Mouse (Mus musculus): ENCODE measurements around the gene Clcn1. TPM values are rescaled to one million over a fixed set of nuclear protein-coding genes. Genes with fewer than 3 reads are reported as not detected.

Clcn1 gene
- polyA plus RNA-seq, 1 experiment, result 0.36 TPM

DNA sequence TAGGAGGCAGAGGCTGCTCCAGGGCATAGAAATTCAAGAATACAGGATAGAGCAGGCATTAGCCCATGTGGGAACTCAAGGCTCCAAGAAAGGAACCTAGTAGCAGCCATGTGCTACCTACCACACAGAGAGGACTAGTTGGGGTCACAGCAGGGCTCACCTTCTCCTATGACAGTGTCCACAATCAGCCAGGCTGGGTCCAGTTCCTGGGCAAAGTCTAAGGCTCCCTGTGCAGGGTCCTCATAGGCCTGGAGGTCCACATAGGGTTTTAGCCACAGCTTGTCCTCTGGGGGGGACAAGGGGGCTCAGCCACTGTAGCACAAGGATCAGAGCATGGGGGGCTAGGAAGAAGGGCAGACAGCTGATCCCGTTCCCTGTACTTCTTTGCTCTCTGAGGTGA is 76.0 kb downstream of the Clcn1 start:
- no peak overlapping the region for H3K4me3 ChIP-seq (ENCODE audit: insufficient read depth, low read length)
- no peaks in the 10 kb centered on the region for H3K4me1 ChIP-seq (ENCODE audit: control insufficient read depth, insufficient read depth, low read length)
- H3K27ac ChIP-seq (ENCODE audit: insufficient read depth, low read depth, low read length), result no peak overlapping the region
- no peak for TF ChIP-seq CTCF (IDR thresholded peaks at IDR 0.05; ENCODE audit: low read depth, low read length)

DNA sequence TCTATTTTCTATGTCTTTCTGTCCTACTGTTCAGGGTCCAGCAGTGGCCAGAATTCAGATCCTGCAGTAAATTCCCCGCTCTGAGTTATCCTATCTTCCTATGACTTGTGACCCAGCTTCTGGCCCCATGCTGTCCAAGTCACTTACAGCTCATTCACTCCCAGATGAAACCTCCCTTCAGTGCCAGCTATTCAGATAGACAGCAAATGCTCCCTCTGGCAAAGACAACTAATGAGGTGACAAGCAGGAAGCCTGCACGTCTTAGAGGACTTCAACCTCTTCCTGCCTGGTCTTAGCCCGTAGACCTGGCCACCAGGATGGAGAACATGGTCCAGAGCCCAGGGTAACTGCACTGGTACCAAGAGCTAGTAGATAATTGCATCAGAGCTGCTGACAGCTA is 76.5 kb downstream of the Clcn1 start:
- Histone ChIP-seq H3K4me3 (ENCODE audit: insufficient read depth, low read length) (no peak overlapping the region), H3K4me1 (ENCODE audit: control insufficient read depth, insufficient read depth, low read length) (no peaks in the 10 kb centered on the region), H3K27ac (ENCODE audit: insufficient read depth, low read depth, low read length) (no peak overlapping the region)
- TF ChIP-seq CTCF (IDR thresholded peaks at IDR 0.05; ENCODE audit: low read depth, low read length) (no peak), POLR2A (IDR thresholded peaks at IDR 0.05; ENCODE audit: borderline replicate concordance, low read depth, low read length) (no peak)

DNA sequence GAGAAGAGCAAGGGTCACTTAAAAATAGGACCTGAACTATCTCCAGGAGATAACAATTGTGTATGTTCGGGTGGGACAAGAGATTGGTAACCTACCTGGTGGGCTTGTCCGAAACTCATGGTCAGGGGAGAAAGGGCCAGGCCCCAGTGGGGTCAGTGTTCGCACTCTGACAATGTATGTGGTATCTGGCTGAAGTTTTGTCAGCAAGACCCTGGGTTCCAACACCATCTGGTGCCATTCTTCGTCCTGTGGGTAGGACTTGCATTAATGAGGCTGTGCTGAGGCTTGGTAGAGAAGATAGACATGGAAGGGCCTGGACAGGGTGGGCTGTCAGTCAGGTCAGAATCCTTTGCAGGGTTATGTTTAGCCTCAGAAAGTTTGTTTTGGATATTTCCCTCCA is 77.6 kb downstream of the Clcn1 start:
- Histone ChIP-seq H3K27ac (ENCODE audit: insufficient read depth, low read depth, low read length) (no peak overlapping the region), H3K4me3 (ENCODE audit: insufficient read depth, low read length) (no peak overlapping the region), H3K4me1 (ENCODE audit: control insufficient read depth, insufficient read depth, low read length) (no peaks in the 10 kb centered on the region)
- TF ChIP-seq POLR2A (IDR thresholded peaks at IDR 0.05; ENCODE audit: borderline replicate concordance, low read depth, low read length) (no peak), CTCF (IDR thresholded peaks at IDR 0.05; ENCODE audit: low read depth, low read length) (no peak)

DNA sequence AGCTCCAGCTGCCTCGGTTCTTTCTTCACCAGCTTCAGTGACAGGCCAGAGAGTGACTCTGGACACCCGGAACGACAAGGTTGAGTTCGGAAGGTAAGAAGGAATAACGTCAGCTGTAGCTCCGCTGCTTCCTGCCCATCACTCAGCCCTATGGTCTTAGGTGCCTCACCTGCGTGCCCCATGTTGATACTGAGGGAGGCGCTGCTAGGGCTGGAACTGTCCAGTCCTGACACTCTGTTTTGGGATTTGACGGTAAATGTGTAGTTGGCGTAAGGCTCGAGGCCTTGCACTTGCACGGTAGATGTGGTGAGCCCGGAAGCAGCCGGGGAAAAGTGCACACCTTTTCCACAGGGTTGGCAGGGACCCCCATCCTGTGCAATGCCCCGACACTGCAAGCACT is 78.1 kb downstream of the Clcn1 start:
- Histone ChIP-seq H3K4me1 (ENCODE audit: control insufficient read depth, insufficient read depth, low read length) (no peaks in the 10 kb centered on the region), H3K4me3 (ENCODE audit: insufficient read depth, low read length) (no peak overlapping the region), H3K27ac (ENCODE audit: insufficient read depth, low read depth, low read length) (no peak overlapping the region)
- TF ChIP-seq POLR2A (IDR thresholded peaks at IDR 0.05; ENCODE audit: borderline replicate concordance, low read depth, low read length), result no peak
- TF ChIP-seq CTCF (IDR thresholded peaks at IDR 0.05; ENCODE audit: low read depth, low read length), result no peak

DNA sequence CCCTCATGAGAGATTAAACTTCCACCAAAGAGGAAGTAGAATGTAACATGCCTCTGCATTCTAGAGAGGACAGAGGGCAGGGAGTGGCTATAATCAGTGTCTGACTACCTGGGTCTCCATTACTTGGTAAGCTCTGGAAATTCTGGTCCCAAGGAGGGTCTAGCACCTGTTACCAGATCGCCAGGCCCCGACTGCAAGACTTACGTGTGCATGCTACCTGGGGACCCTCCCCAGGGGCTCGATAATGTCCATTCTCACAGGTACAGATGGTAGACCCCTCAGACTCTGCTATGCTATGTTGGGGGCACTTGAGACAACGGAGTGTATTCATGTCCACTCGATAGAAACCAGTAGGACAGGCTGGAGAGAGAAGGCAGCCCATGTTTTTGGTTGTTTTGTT is 78.7 kb downstream of the Clcn1 start:
- TF ChIP-seq CTCF (IDR thresholded peaks at IDR 0.05; ENCODE audit: low read depth, low read length) (no peak), POLR2A (IDR thresholded peaks at IDR 0.05; ENCODE audit: borderline replicate concordance, low read depth, low read length) (no peak)
- Histone ChIP-seq H3K4me1 (ENCODE audit: control insufficient read depth, insufficient read depth, low read length) (no peaks in the 10 kb centered on the region), H3K4me3 (ENCODE audit: insufficient read depth, low read length) (no peak overlapping the region), H3K27ac (ENCODE audit: insufficient read depth, low read depth, low read length) (no peak overlapping the region)

Other genes starting within 250 kb of the Clcn1 start
- not detected in 2 replicates for gene Sva, start 248.3 kb upstream of the Clcn1 start, polyA plus RNA-seq (2012; ENCODE audit: insufficient read depth, insufficient read length, missing spikeins)
- gene Tas2r139, start 145.7 kb upstream of the Clcn1 start, polyA plus RNA-seq (2012; ENCODE audit: insufficient read depth, insufficient read length, missing spikeins), result not detected in 2 replicates
- gene Tas2r144, start 71.4 kb upstream of the Clcn1 start, polyA plus RNA-seq (2012; ENCODE audit: insufficient read depth, insufficient read length, missing spikeins), result not detected in 2 replicates
- 18.6 and 27.3 TPM in 2 replicates for gene Gstk1, start 40.8 kb upstream of the Clcn1 start, polyA plus RNA-seq (2012; ENCODE audit: insufficient read depth, insufficient read length, missing spikeins)
- gene Tmem139, start 24.7 kb upstream of the Clcn1 start, polyA plus RNA-seq (2012; ENCODE audit: insufficient read depth, insufficient read length, missing spikeins), result not detected in 2 replicates
- gene Casp2, start 21.7 kb upstream of the Clcn1 start, polyA plus RNA-seq (2012; ENCODE audit: insufficient read depth, insufficient read length, missing spikeins), result 37.0 and 37.5 TPM in 2 replicates
- gene Fam131b, start 38.0 kb downstream of the Clcn1 start, polyA plus RNA-seq (2012; ENCODE audit: insufficient read depth, insufficient read length, missing spikeins), result not detected in 2 replicates
- gene Zyx, start 62.9 kb downstream of the Clcn1 start, polyA plus RNA-seq (2012; ENCODE audit: insufficient read depth, insufficient read length, missing spikeins), result 88.7 and 98.6 TPM in 2 replicates
- gene Epha1, start 86.6 kb downstream of the Clcn1 start, polyA plus RNA-seq (2012; ENCODE audit: insufficient read depth, insufficient read length, missing spikeins), result not detected in 2 replicates
- gene Tas2r143, start 113.6 kb downstream of the Clcn1 start, polyA plus RNA-seq (2012; ENCODE audit: insufficient read depth, insufficient read length, missing spikeins), result not detected in 2 replicates
- not detected in 2 replicates for gene Tas2r135, start 118.7 kb downstream of the Clcn1 start, polyA plus RNA-seq (2012; ENCODE audit: insufficient read depth, insufficient read length, missing spikeins)
- not detected in 2 replicates for gene Tas2r126, start 147.8 kb downstream of the Clcn1 start, polyA plus RNA-seq (2012; ENCODE audit: insufficient read depth, insufficient read length, missing spikeins)
- gene Olfr458, start 178.5 kb downstream of the Clcn1 start, polyA plus RNA-seq (2012; ENCODE audit: insufficient read depth, insufficient read length, missing spikeins), result not detected in 2 replicates
- not detected in 2 replicates for gene Olfr457, start 189.7 kb downstream of the Clcn1 start, polyA plus RNA-seq (2012; ENCODE audit: insufficient read depth, insufficient read length, missing spikeins)
- gene Olfr456, start 200.5 kb downstream of the Clcn1 start, polyA plus RNA-seq (2012; ENCODE audit: insufficient read depth, insufficient read length, missing spikeins), result not detected in 2 replicates

Measured in bone marrow macrophage, adult 2 months (primary cell).